Mouse (Mus musculus) heart, postnatal 0 days (tissue): ENCODE measurements around the gene Pfkfb3.

Experiments
- CTCF ChIP-seq: IDR thresholded peaks from 2 replicates; pipeline ENCODE4 v1.5.1; 2016; ENCODE audit warnings: antibody characterized with exemption, control low read depth, low read depth
- EP300 ChIP-seq: IDR thresholded peaks from 2 replicates; pipeline ENCODE4 v1.6.1; 2016; ENCODE audit warnings: antibody characterized with exemption, low read depth

- TF ChIP-seq CTCF, result no peak
- no peak for TF ChIP-seq EP300
These were observed 115.5 kb downstream of the Pfkfb3 start for GRCm38 (mm10) chr2:11438231-11438954.
